ENCODE assay signal across 9 mouse cellular contexts in the genomic region with DNA sequence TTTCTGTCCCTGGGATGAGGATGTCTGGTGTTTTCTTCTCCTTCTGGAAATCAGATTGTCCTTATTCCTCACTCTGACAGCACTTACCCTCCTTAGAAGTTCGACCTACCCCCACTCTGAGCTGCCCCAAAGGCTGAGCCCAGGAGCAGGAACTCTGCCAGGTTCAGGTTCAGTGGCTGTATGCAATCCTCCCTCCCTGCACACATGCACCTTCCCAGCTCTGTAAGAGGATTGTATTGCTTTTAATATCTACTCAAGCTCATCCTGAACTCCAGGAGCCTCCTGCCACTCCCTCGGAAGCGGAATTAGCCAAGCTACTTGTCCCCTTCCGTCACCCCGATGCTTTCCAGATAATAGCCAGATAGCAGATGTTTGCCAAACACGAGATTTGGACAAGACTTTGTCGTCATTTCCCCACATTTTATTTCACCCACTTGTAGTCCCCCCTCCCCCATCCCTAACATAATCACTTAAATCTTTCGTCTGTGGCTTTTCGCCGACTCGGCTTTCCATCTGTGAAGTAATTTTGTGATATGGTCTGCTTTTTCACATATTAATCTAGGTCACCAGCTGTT. TPM values are rescaled to one million over a fixed set of nuclear protein-coding genes. Genes with fewer than 3 reads are reported as not detected.
DNase-seq lines count a peak whose midpoint lies in the region; ATAC-seq and TF ChIP-seq lines count a peak whose summit lies in the region.
"Had no signal": no experiment of that assay in that cellular context is flagged by ENCODE, and none has a peak within 500 bp of the region (broad histone marks: within the 10 kb centered on the region; RNA-seq: fewer than 3 reads in every experiment).

No protein-coding gene starts in this region.

- TF ChIP-seq POLR2A in olfactory bulb, adult 2 months (IDR thresholded peaks at IDR 0.05; ENCODE audit: insufficient read depth, low read depth, low read length), result no peak

- no peak overlapping the region for H3K4me3 ChIP-seq in lung, embryonic 14.5 days (ENCODE audit: low read depth, low read length)
- peak overlapping the region; percentile 80; the same call in 1 of the 2 replicates for H3K4me3 ChIP-seq in forebrain, embryonic 14.5 days (ENCODE audit: low read depth, low read length)
- H3K4me3 ChIP-seq in kidney, postnatal 0 days (replicated peaks; ENCODE audit: low read depth, low read length), result peak overlapping the region; percentile 68; the same call in 1 of the 2 replicates
- peak overlapping the region; percentile 76 for H3K4me3 ChIP-seq in olfactory bulb, adult 2 months (ENCODE audit: insufficient read depth, low read depth, low read length)
- no peak overlapping the region for H3K4me3 ChIP-seq in liver, embryonic 12.5 days
- no peak overlapping the region for H3K4me3 ChIP-seq in limb, embryonic 10.5 days

- peaks cover 13% of the 10 kb centered on the region for H3K27me3 ChIP-seq in lung, embryonic 14.5 days (ENCODE audit: insufficient read depth, low read length)
- no peaks in the 10 kb centered on the region for H3K27me3 ChIP-seq in forebrain, embryonic 14.5 days (replicated peaks; ENCODE audit: control insufficient read depth, insufficient read depth, low read length)
- H3K27me3 ChIP-seq in kidney, postnatal 0 days (ENCODE audit: insufficient read depth, low read length), result no peaks in the 10 kb centered on the region
- peaks cover 42% of the 10 kb centered on the region for H3K27me3 ChIP-seq in liver, embryonic 12.5 days (replicated peaks)
- H3K27me3 ChIP-seq in limb, embryonic 10.5 days (ENCODE audit: low read depth, poor library complexity, severe bottlenecking), result peaks cover 41% of the 10 kb centered on the region

- H3K9ac ChIP-seq in lung, embryonic 14.5 days, result no peak overlapping the region
- peak overlapping the region; percentile 21; the same call in 1 of the 2 replicates for H3K9ac ChIP-seq in forebrain, embryonic 14.5 days (ENCODE audit: low read length)
- H3K9ac ChIP-seq in kidney, postnatal 0 days (ENCODE audit: low read depth, low read length), result no peak overlapping the region
- no peak overlapping the region for H3K9ac ChIP-seq in liver, embryonic 12.5 days

- peak overlapping the region; percentile 98; the same call in 1 of the 2 replicates for H3K4me2 ChIP-seq in lung, embryonic 14.5 days
- peak overlapping the region; percentile 90 for H3K4me2 ChIP-seq in forebrain, embryonic 14.5 days (ENCODE audit: low read length)
- peak overlapping the region; percentile 87 for H3K4me2 ChIP-seq in kidney, postnatal 0 days (ENCODE audit: low read length)
- H3K4me2 ChIP-seq in liver, embryonic 12.5 days, result no peak overlapping the region

- 32% methylated on average over 11 of the region's 11 CpGs for WGBS in lung, embryonic 14.5 days
- 70% methylated on average over 11 of the region's 11 CpGs for WGBS in forebrain, embryonic 14.5 days
- 30% methylated on average over 11 of the region's 11 CpGs for WGBS in kidney, postnatal 0 days
- WGBS in olfactory bulb, adult 2 months, result 17% methylated on average over 11 of the region's 11 CpGs
- 40% methylated on average over 11 of the region's 11 CpGs for WGBS in liver, embryonic 12.5 days (ENCODE audit: insufficient replicate concordance)
- 63% methylated on average over 11 of the region's 11 CpGs for WGBS in limb, embryonic 10.5 days

- H3K27ac ChIP-seq in lung, embryonic 14.5 days (ENCODE audit: low read depth), result no peak overlapping the region
- no peak overlapping the region for H3K27ac ChIP-seq in forebrain, embryonic 14.5 days (ENCODE audit: low read depth, low read length)
- no peak overlapping the region for H3K27ac ChIP-seq in kidney, postnatal 0 days
- peak overlapping the region; percentile 85 for H3K27ac ChIP-seq in olfactory bulb, adult 2 months (ENCODE audit: insufficient read depth, low read depth, low read length)
- H3K27ac ChIP-seq in liver, embryonic 12.5 days, result no peak overlapping the region
- no peak overlapping the region for H3K27ac ChIP-seq in limb, embryonic 10.5 days

- no peaks in the 10 kb centered on the region for H3K36me3 ChIP-seq in lung, embryonic 14.5 days (ENCODE audit: insufficient read depth)
- no peaks in the 10 kb centered on the region for H3K36me3 ChIP-seq in forebrain, embryonic 14.5 days (ENCODE audit: control insufficient read depth, insufficient read depth, low read length)
- no peaks in the 10 kb centered on the region for H3K36me3 ChIP-seq in kidney, postnatal 0 days (ENCODE audit: insufficient read depth, low read length)
- H3K36me3 ChIP-seq in liver, embryonic 12.5 days, result no peaks in the 10 kb centered on the region
- no peaks in the 10 kb centered on the region for H3K36me3 ChIP-seq in limb, embryonic 10.5 days

- no peaks in the 10 kb centered on the region for H3K4me1 ChIP-seq in lung, embryonic 14.5 days (ENCODE audit: insufficient read depth)
- no peaks in the 10 kb centered on the region for H3K4me1 ChIP-seq in forebrain, embryonic 14.5 days (ENCODE audit: control insufficient read depth, insufficient read depth, low read length)
- 0 out of 2 replicates have a peak, but pooled peaks cover 8% of the 10 kb centered on the region for H3K4me1 ChIP-seq in kidney, postnatal 0 days (replicated peaks; ENCODE audit: insufficient read depth, low read length)
- H3K4me1 ChIP-seq in olfactory bulb, adult 2 months (ENCODE audit: control insufficient read depth, insufficient read depth, low read length), result peaks cover 8% of the 10 kb centered on the region
- H3K4me1 ChIP-seq in liver, embryonic 12.5 days, result no peaks in the 10 kb centered on the region
- peaks cover 17% of the 10 kb centered on the region for H3K4me1 ChIP-seq in limb, embryonic 10.5 days

- peak; percentile 9 for DNase-seq in lung, embryonic 14.5 days
- no peak for DNase-seq in lung, postnatal 36 days
- DNase-seq in forebrain, embryonic 14.5 days (ENCODE audit: low spot score), result no peak
- peak; percentile 76 for DNase-seq in kidney, postnatal 0 days (ENCODE audit: low spot score)
- no peak for DNase-seq in urinary bladder, adult 18-20 months (ENCODE audit: low spot score in 2 of 2)
- no peak for DNase-seq in limb, embryonic 10.5 days (ENCODE audit: low spot score)

- ATAC-seq in lung, embryonic 14.5 days (ENCODE audit: insufficient read depth), result no peak
- ATAC-seq in forebrain, embryonic 14.5 days, result no peak
- peak; percentile 34; the same call in 1 of the 2 replicates for ATAC-seq in kidney, postnatal 0 days (replicated peaks; ENCODE audit: low FRiP score, low read depth)
- ATAC-seq in liver, embryonic 12.5 days, result no peak
- ATAC-seq: Patski had no signal

- H3K9me3 ChIP-seq in lung, embryonic 14.5 days (ENCODE audit: low read depth, low read length), result no peaks in the 10 kb centered on the region
- H3K9me3 ChIP-seq in forebrain, embryonic 14.5 days (replicated peaks; ENCODE audit: control insufficient read depth, low read length), result no peaks in the 10 kb centered on the region
- H3K9me3 ChIP-seq in kidney, postnatal 0 days (replicated peaks; ENCODE audit: low read length), result no peaks in the 10 kb centered on the region
- H3K9me3 ChIP-seq in liver, embryonic 12.5 days (replicated peaks), result no peaks in the 10 kb centered on the region
- H3K9me3 ChIP-seq in limb, embryonic 10.5 days (replicated peaks), result no peaks in the 10 kb centered on the region

- no peak for TF ChIP-seq CTCF in lung, embryonic 14.5 days (IDR thresholded peaks at IDR 0.05; ENCODE audit: low read depth)
- no peak for TF ChIP-seq CTCF in kidney, postnatal 0 days (IDR thresholded peaks at IDR 0.05; ENCODE audit: low read depth)
- no peak for TF ChIP-seq CTCF in olfactory bulb, adult 2 months (IDR thresholded peaks at IDR 0.05; ENCODE audit: insufficient read depth, low read depth, low read length)

RNA-seq across cellular contexts. Expression of gene Amph, which starts 1.7 kb away (rescaled TPM):
- 1.3 TPM in 2 replicates for polyA plus RNA-seq in lung, embryonic 14.5 days (2014; fragmentation: Nextera tagmentation; extraction: Ambion mirVana)
- polyA plus RNA-seq in forebrain, embryonic 14.5 days (2014; fragmentation: Nextera tagmentation; extraction: Ambion mirVana), result 35.1 and 39.9 TPM in 2 replicates
- 6.8 and 7.2 TPM in 2 replicates for polyA plus RNA-seq in kidney, postnatal 0 days (2015; fragmentation: Nextera tagmentation; extraction: Ambion mirVana)
- polyA plus RNA-seq in olfactory bulb, adult 2 months (2012; ENCODE audit: insufficient read depth, insufficient read length, low replicate concordance, missing spikeins), result not detected in 2 replicates
- polyA plus RNA-seq in liver, embryonic 12.5 days (2016; fragmentation: Nextera tagmentation; extraction: Ambion mirVana), result 0.50 and 0.74 TPM in 2 replicates
- polyA plus RNA-seq in limb, embryonic 10.5 days (2016; fragmentation: Nextera tagmentation; extraction: Ambion mirVana), result 0.97 and 1.0 TPM in 2 replicates

Comparison
In these comparisons a context has a peak if more than half of its experiments do, and no peak if none do; other contexts are left out.
1. DNase-seq: peak in lung, embryonic 14.5 days (single experiment) and kidney, postnatal 0 days (single experiment); none in lung, postnatal 36 days (single experiment), forebrain, embryonic 14.5 days (single experiment), urinary bladder, adult 18-20 months (0 of 2) and limb, embryonic 10.5 days (single experiment).
2. H3K4me3 ChIP-seq: peak in forebrain, embryonic 14.5 days (single experiment), kidney, postnatal 0 days (single experiment) and olfactory bulb, adult 2 months (single experiment); none in lung, embryonic 14.5 days (single experiment), liver, embryonic 12.5 days (single experiment) and limb, embryonic 10.5 days (single experiment).